Mouse (Mus musculus) small intestine, adult 2 months (tissue): ENCODE results near the gene Slc4a4. TPM values are rescaled to one million over a fixed set of nuclear protein-coding genes. Genes with fewer than 3 reads are reported as not detected.

Experiments used
- H3K27ac ChIP-seq: fragments of 200-500 bp; 2 replicates; pipeline ENCODE4 v1.5.1; 2012; ENCODE audit warnings: low read depth, low read length, control low read depth, inconsistent platforms; ENCODE audit not compliant: insufficient read depth
- H3K27me3 ChIP-seq: fragments of 200-500 bp; 2 replicates; pipeline ENCODE4 v1.6.1; 2012; ENCODE audit warnings: mild to moderate bottlenecking, moderate library complexity, low read length, inconsistent platforms; ENCODE audit not compliant: control insufficient read depth, insufficient read depth
- H3K36me3 ChIP-seq: fragments of 200-500 bp; 2 replicates; pipeline ENCODE4 v1.6.1; 2012; ENCODE audit warnings: mild to moderate bottlenecking, low read length, control low read depth, inconsistent platforms; ENCODE audit not compliant: control insufficient read depth, insufficient read depth
- H3K4me1 ChIP-seq: fragments of 200-500 bp; 2 replicates; pipeline ENCODE4 v1.6.1; 2012; ENCODE audit warnings: low read length, inconsistent platforms, mixed read lengths; ENCODE audit not compliant: control insufficient read depth, insufficient read depth, insufficient read length
- H3K4me3 ChIP-seq: fragments of 200-500 bp; 2 replicates; pipeline ENCODE4 v1.5.1; 2012; ENCODE audit warnings: low read depth, mild to moderate bottlenecking, control low read depth, inconsistent platforms, low read length, moderate library complexity
- CTCF ChIP-seq: fragments of 200-500 bp; IDR thresholded peaks from 2 replicates; pipeline ENCODE4 v1.5.1; 2012; ENCODE audit warnings: low read depth, mild to moderate bottlenecking, control low read depth, inconsistent platforms, low read length, moderate library complexity, mixed read lengths; ENCODE audit not compliant: insufficient replicate concordance, insufficient read length; ENCODE audit errors: extremely low read depth
- POLR2A ChIP-seq: fragments of 200-500 bp; IDR thresholded peaks from 2 replicates; pipeline ENCODE4 v1.6.1; 2012; ENCODE audit warnings: low read depth, mild to moderate bottlenecking, control low read depth, inconsistent platforms, low read length, moderate library complexity
- WGBS: fragments of 180-500 bp; shearing (Covaris S2); methylation state at CpG from one replicate; pipeline ENCODE4 v1.1.7; 2018; 5-methylcytosine and 5-hydroxymethylcytosine counted together
- polyA plus RNA-seq: library from polyadenylated mRNA; depleted of rRNA; stranded (reverse); fragments of >200 nt; gene quantifications from 2 replicates; pipeline ENCODE4 v1.2.3, GENCODE M21; 2012

Gene Slc4a4
- polyA plus RNA-seq, 1 experiment, result 15.3 TPM

DNA sequence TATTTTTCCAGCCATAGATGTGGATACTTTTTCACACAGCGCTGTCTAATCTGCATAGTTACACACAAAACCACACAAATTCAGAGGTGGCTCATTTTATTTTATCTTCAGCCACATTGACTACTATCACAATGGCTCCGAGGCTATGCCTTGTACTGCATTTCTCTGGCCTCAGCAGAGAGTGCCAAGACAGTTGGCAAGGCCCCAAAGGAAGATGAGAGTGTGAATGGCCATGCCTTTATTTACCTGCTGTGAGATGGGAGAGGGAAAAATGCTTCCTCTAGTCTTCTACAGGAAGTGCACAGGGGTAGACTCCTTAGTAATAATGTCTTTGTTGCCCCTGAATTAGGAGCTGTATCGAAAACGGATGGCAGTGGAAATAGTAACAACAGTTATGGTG lies 3.5 kb downstream of the Slc4a4 start:
- no peaks in the 10 kb centered on the region for H3K27me3 ChIP-seq
- H3K27ac ChIP-seq, result no peak overlapping the region
- H3K36me3 ChIP-seq, result peaks cover 2% of the 10 kb centered on the region
- no peak overlapping the region for H3K4me3 ChIP-seq
- TF ChIP-seq POLR2A, result no peak
- no peak for TF ChIP-seq CTCF
- WGBS, result 76% methylated on average over 4 of the region's 4 CpGs
- no peaks in the 10 kb centered on the region; the same call in 1 of the 2 replicates for H3K4me1 ChIP-seq

DNA sequence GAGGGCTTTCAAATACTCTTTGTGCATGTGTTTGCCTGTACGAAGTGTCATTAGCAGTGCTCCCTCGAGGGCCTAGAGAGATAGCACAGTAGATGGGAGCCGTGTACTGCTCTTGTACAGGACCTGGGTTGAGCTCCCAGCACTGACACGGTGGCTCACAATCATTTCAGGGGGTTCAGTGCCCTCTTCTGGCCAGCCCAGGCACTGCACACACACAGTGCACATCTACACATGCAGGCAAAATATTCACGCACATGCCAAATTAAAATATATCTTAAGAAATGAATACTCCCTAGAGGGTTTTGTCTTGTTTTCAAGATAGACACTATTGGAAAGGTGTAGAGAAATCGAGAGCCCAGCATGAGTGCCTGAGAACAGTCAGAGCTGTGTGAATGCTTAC lies 10.0 kb downstream of the Slc4a4 start:
- WGBS, result 93% methylated on average over 6 of the region's 6 CpGs
- Histone ChIP-seq H3K4me1 (no peaks in the 10 kb centered on the region), H3K27ac (no peak overlapping the region), H3K36me3 (peaks cover 4% of the 10 kb centered on the region), H3K4me3 (no peak overlapping the region), H3K27me3 (no peaks in the 10 kb centered on the region)
- TF ChIP-seq POLR2A, result no peak

DNA sequence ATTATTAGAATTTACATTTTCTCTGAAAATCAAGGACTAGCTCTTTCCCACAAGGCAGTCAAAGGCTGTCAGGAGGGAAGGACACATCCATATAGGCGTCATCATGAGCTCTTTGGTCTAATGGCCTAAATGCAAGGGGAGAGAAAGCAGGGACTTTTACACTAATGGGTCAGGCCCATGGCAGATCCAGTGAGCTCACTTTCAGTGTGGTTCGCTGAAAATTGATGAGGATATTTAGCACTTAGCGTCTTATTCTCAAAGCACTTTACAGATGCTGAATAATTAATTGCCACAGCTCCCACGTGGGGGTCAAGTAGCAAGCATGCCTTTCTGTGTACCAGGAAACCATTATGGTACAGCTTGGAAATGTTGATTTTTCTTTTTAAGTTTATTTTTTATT lies 16.5 kb downstream of the Slc4a4 start:
- TF ChIP-seq CTCF, result no peak
- no peak for TF ChIP-seq POLR2A
- H3K4me1 ChIP-seq, result no peaks in the 10 kb centered on the region
- H3K4me3 ChIP-seq, result no peak overlapping the region
- H3K36me3 ChIP-seq, result peaks cover 5% of the 10 kb centered on the region
- no peak overlapping the region for H3K27ac ChIP-seq
- WGBS, result 73% methylated on average over 4 of the region's 4 CpGs
- no peaks in the 10 kb centered on the region for H3K27me3 ChIP-seq

GRCm38 (mm10) chr5:88903526-88903925 lies 16.9 kb downstream of the Slc4a4 start:
- Histone ChIP-seq H3K27me3 (no peaks in the 10 kb centered on the region), H3K27ac (no peak overlapping the region), H3K36me3 (peaks cover 5% of the 10 kb centered on the region), H3K4me3 (no peak overlapping the region), H3K4me1 (no peaks in the 10 kb centered on the region)
- 81% methylated on average over 1 of the region's 1 CpGs for WGBS
- TF ChIP-seq POLR2A, result no peak
- no peak for TF ChIP-seq CTCF

DNA sequence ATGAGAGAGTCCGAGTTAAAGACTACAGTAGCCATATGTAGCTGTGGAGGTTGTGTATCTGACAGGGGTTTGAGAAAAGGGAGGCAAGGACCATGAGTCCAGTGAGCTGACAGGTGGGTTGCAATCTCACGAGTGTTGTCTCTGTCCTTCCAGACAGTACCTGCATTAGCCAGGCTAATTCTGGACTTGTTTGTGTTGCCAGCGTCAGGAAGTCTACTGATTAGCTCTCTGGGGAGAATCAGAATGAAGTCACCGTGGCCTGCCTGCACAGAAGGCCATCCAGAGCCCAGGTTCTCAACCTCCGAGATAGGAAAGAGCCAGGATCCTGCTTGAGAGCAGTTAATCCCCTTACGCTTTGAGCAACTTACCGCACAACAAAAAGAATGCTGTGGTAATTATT lies 18.2 kb downstream of the Slc4a4 start:
- Histone ChIP-seq H3K36me3 (peaks cover 5% of the 10 kb centered on the region), H3K27me3 (no peaks in the 10 kb centered on the region), H3K27ac (no peak overlapping the region), H3K4me3 (no peak overlapping the region), H3K4me1 (no peaks in the 10 kb centered on the region)
- WGBS, result 80% methylated on average over 7 of the region's 7 CpGs
- TF ChIP-seq CTCF, result no peak
- no peak for TF ChIP-seq POLR2A

DNA sequence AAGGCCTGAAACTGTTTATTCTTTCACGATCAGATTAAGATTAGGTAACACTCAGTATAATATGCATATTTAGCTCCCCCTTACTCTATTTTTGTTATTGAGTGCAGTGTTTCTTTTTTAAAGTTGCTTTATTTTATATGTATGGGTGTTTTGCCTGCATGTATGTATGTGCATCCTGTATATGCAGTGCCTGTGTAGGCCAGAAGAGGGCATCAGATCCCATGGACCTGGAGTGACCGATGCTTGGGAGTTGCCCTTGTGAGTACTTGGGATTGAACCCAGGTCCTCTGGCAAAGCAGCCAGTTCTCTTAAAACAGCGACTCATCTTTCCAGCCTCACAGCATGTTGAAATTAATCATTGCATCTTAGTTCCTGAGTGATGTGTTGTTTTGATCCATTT lies 21.0 kb downstream of the Slc4a4 start:
- peaks cover 4% of the 10 kb centered on the region; the same call in 1 of the 2 replicates for H3K36me3 ChIP-seq
- H3K27me3 ChIP-seq, result no peaks in the 10 kb centered on the region
- no peaks in the 10 kb centered on the region for H3K4me1 ChIP-seq
- H3K27ac ChIP-seq, result no peak overlapping the region
- H3K4me3 ChIP-seq, result no peak overlapping the region
- 94% methylated on average over 3 of the region's 3 CpGs for WGBS
- TF ChIP-seq CTCF (peak; percentile 35; the same call in 1 of the 2 replicates), POLR2A (no peak)

DNA sequence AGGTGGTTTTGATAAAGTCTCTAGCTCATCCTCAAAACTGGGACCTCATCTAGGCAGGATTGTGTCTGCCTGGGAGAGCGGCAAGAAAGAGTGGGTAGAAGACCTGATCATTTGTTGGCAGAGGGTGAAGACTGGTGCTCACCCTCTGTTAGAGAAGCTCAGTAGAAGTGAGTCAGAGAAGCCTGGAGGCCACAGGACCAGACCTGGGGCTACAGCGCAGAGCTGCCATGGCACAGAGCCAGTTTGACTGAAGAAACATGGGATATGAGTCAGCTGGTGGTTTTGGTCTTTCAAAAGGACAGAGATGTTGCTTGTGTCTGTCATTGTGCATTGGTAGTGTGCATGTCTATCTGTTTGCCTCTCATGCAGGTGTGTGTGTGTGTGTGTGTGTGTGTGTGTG lies 26.0 kb downstream of the Slc4a4 start:
- TF ChIP-seq CTCF, result no peak
- TF ChIP-seq POLR2A, result no peak
- Histone ChIP-seq H3K36me3 (0 out of 2 replicates have a peak, but pooled peaks cover 1% of the 10 kb centered on the region), H3K27me3 (no peaks in the 10 kb centered on the region), H3K4me1 (peaks cover 8% of the 10 kb centered on the region), H3K27ac (no peak overlapping the region), H3K4me3 (no peak overlapping the region)
- WGBS, result 84% methylated on average over 2 of the region's 2 CpGs

DNA sequence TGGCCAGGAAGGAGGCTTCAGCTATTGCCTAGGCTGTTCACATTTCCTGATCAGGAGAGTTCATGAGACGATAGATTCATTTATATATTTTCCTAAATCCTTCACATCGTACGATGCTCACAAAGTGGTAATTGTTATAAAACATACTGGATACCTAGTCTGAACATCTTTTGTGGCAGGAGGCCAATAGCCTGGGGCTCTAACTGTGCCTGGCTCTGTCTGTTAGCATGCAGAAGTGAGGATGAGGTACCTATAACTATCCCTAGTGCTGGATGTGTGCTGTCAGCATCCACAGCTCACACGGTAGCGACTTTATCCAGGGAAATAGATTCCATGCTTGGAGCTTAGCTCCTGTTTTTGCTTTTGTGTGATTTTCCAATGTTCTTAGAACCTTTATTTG lies 28.5 kb downstream of the Slc4a4 start:
- Histone ChIP-seq H3K27me3 (no peaks in the 10 kb centered on the region), H3K27ac (no peak overlapping the region), H3K4me1 (peaks cover 9% of the 10 kb centered on the region), H3K4me3 (no peak overlapping the region), H3K36me3 (no peaks in the 10 kb centered on the region)
- TF ChIP-seq POLR2A (no peak), CTCF (no peak)
- 95% methylated on average over 5 of the region's 5 CpGs for WGBS
